11 mouse cellular contexts compared by ENCODE assay signal in the genomic region with DNA sequence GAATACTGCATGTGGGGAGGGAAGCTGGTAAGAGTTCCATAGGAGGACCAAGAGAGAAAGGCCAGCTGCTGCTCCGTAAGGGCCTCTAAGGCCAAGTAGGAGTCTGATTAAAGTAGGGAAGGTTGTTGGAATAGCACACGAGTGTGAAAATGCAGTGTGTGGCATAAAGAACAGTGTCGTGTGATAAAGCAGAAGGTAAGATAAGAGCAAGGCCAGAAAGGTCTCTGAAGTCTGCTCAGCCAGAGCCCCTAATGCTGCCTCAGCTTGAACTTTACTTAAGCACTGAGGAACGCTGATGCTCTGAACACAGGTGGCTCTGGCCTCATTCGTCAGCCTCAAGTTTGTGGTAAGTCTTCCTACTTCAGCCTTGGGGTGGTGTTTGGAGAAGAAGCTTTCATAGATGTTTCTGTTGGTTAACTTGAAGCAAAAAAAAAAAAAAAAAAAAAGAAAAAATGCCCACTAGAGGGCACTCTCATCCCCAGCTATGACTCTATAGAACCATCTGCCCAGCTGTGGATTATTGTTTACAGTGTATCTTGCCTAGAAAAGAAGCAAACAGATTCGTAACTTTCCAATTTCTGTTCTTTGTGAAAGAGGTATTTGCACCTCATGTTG. TPM values are rescaled to one million over a fixed set of nuclear protein-coding genes. Genes with fewer than 3 reads are reported as not detected.
DNase-seq lines count a peak whose midpoint lies in the region; ATAC-seq and TF ChIP-seq lines count a peak whose summit lies in the region.
"Had no signal": no experiment of that assay in that cellular context is flagged by ENCODE, and none has a peak within 500 bp of the region (broad histone marks: within the 10 kb centered on the region; RNA-seq: fewer than 3 reads in every experiment).

No protein-coding gene starts in this region.

- H3K4me2 ChIP-seq in forebrain, postnatal 0 days (ENCODE audit: low read depth) = no peak overlapping the region
- 0 out of 2 replicates have a peak overlapping the region, but pooled peaks have one; percentile 9 for H3K4me2 ChIP-seq in liver, embryonic 15.5 days
- H3K4me2 ChIP-seq: embryonic facial prominence, embryonic 13.5 days had no signal

- ATAC-seq in forebrain, postnatal 0 days = peak; percentile 55; the same call in 1 of the 2 replicates
- peak; percentile 19; the same call in 1 of the 2 replicates for ATAC-seq in liver, embryonic 15.5 days (ENCODE audit: insufficient read depth)
- ATAC-seq: hindbrain, embryonic 16.5 days had no signal

- H3K4me1 ChIP-seq in forebrain, postnatal 0 days (ENCODE audit: insufficient read depth) = no peaks in the 10 kb centered on the region
- H3K4me1 ChIP-seq in forebrain, embryonic 10.5 days = no peaks in the 10 kb centered on the region; the same call in 1 of the 2 replicates
- peaks cover 17% of the 10 kb centered on the region for H3K4me1 ChIP-seq in bone marrow macrophage, adult 2 months (ENCODE audit: control insufficient read depth, insufficient read depth, low read length)
- peaks cover 55% of the 10 kb centered on the region for H3K4me1 ChIP-seq in liver, embryonic 15.5 days (replicated peaks)

- no peak overlapping the region for H3K4me3 ChIP-seq in forebrain, postnatal 0 days (ENCODE audit: low read depth, low read length)
- no peak overlapping the region for H3K4me3 ChIP-seq in forebrain, embryonic 10.5 days
- H3K4me3 ChIP-seq in bone marrow macrophage, adult 2 months (ENCODE audit: insufficient read depth, low read length) = no peak overlapping the region
- no peak overlapping the region for H3K4me3 ChIP-seq in liver, embryonic 15.5 days (replicated peaks)
- H3K4me3 ChIP-seq: embryonic facial prominence, embryonic 13.5 days; megakaryocyte, embryonic 14.5 days had no signal

- no peak for TF ChIP-seq POLR2A in bone marrow macrophage, adult 2 months (IDR thresholded peaks at IDR 0.05; ENCODE audit: borderline replicate concordance, low read depth, low read length)

- no peak overlapping the region for H3K9ac ChIP-seq in forebrain, postnatal 0 days
- H3K9ac ChIP-seq in liver, embryonic 15.5 days = peak overlapping the region; percentile 17; the same call in 1 of the 2 replicates
- H3K9ac ChIP-seq: embryonic facial prominence, embryonic 13.5 days had no signal

- TF ChIP-seq CTCF in forebrain, postnatal 0 days (IDR thresholded peaks at IDR 0.05; ENCODE audit: low read depth) = peak; percentile 70
- TF ChIP-seq CTCF in bone marrow macrophage, adult 2 months (IDR thresholded peaks at IDR 0.05; ENCODE audit: low read depth, low read length) = 0 out of 2 replicates have a peak, but pooled peaks have one; percentile 29

- peaks cover 26% of the 10 kb centered on the region for H3K36me3 ChIP-seq in forebrain, postnatal 0 days (ENCODE audit: insufficient read depth)
- peaks cover 55% of the 10 kb centered on the region for H3K36me3 ChIP-seq in forebrain, embryonic 10.5 days (replicated peaks)
- H3K36me3 ChIP-seq in liver, embryonic 15.5 days (replicated peaks) = peaks cover 61% of the 10 kb centered on the region

- WGBS in forebrain, postnatal 0 days = 53% methylated on average over 6 of the region's 6 CpGs
- WGBS in forebrain, embryonic 10.5 days = 69% methylated on average over 6 of the region's 6 CpGs
- WGBS in liver, embryonic 15.5 days (ENCODE audit: insufficient replicate concordance) = 17% methylated on average over 6 of the region's 6 CpGs

- DNase-seq in forebrain, postnatal 0 days = peak; percentile 58
- DNase-seq in forebrain, embryonic 10.5 days (ENCODE audit: extremely low spot score, low spot score) = no peak
- peak; percentile 67 for DNase-seq in 3T3-L1 (ENCODE audit: low read depth, low spot score)
- no peak for DNase-seq in cerebellum, postnatal 25 days
- DNase-seq in cerebellum, adult 9-11 months = no peak
- no peak for DNase-seq in thymus, postnatal 14 days

- H3K9me3 ChIP-seq in forebrain, postnatal 0 days (ENCODE audit: low read length) = no peaks in the 10 kb centered on the region
- H3K9me3 ChIP-seq in forebrain, embryonic 10.5 days = no peaks in the 10 kb centered on the region
- no peaks in the 10 kb centered on the region for H3K9me3 ChIP-seq in liver, embryonic 15.5 days (replicated peaks)
- H3K9me3 ChIP-seq: embryonic facial prominence, embryonic 13.5 days; megakaryocyte, embryonic 14.5 days had no signal

- no peak overlapping the region for H3K27ac ChIP-seq in forebrain, postnatal 0 days (ENCODE audit: low read depth, low read length)
- no peak overlapping the region for H3K27ac ChIP-seq in forebrain, embryonic 10.5 days
- H3K27ac ChIP-seq in bone marrow macrophage, adult 2 months (ENCODE audit: insufficient read depth, low read depth, low read length) = no peak overlapping the region
- peak overlapping the region; percentile 71 for H3K27ac ChIP-seq in liver, embryonic 15.5 days (replicated peaks)
- H3K27ac ChIP-seq: embryonic facial prominence, embryonic 13.5 days had no signal

- no peaks in the 10 kb centered on the region for H3K27me3 ChIP-seq in forebrain, postnatal 0 days (ENCODE audit: insufficient read depth, low read length)
- no peaks in the 10 kb centered on the region for H3K27me3 ChIP-seq in forebrain, embryonic 10.5 days (ENCODE audit: poor library complexity, severe bottlenecking)
- no peaks in the 10 kb centered on the region for H3K27me3 ChIP-seq in liver, embryonic 15.5 days
- H3K27me3 ChIP-seq: embryonic facial prominence, embryonic 13.5 days; megakaryocyte, embryonic 14.5 days had no signal

RNA-seq across cellular contexts. Expression of a gene that starts 9.5 kb away (rescaled TPM):
- 74.8 and 78.8 TPM in 2 replicates for total RNA-seq in forebrain, postnatal 0 days (2014; rRNA removed)
- polyA plus RNA-seq in forebrain, postnatal 0 days (2015; fragmentation: Nextera tagmentation; extraction: Ambion mirVana) = 89.0 and 98.3 TPM in 2 replicates
- 55.1 and 56.8 TPM in 2 replicates for polyA plus RNA-seq in forebrain, embryonic 10.5 days (2016; fragmentation: Nextera tagmentation; extraction: Ambion mirVana)
- 162 and 167 TPM in 2 replicates for polyA plus RNA-seq in bone marrow macrophage, adult 2 months (2012; ENCODE audit: insufficient read depth, insufficient read length, missing spikeins)
- polyA plus RNA-seq in liver, embryonic 15.5 days (2015; fragmentation: Nextera tagmentation; extraction: Ambion mirVana) = 47.5 and 47.9 TPM in 2 replicates

Comparison
In these comparisons a context has a peak if more than half of its experiments do, and no peak if none do; other contexts are left out.
1. DNase-seq: peak in forebrain, postnatal 0 days (single experiment) and 3T3-L1 (single experiment); none in forebrain, embryonic 10.5 days (single experiment), cerebellum, postnatal 25 days (0 of 2), cerebellum, adult 9-11 months (single experiment) and thymus, postnatal 14 days (single experiment).